Mouse (Mus musculus): ENCODE results near the gene Cnot10. TPM values are rescaled to one million over a fixed set of nuclear protein-coding genes. Genes with fewer than 3 reads are reported as not detected.

Gene Cnot10
- polyA plus RNA-seq, 1 experiment from 2014 or later: 22.5 TPM

DNA sequence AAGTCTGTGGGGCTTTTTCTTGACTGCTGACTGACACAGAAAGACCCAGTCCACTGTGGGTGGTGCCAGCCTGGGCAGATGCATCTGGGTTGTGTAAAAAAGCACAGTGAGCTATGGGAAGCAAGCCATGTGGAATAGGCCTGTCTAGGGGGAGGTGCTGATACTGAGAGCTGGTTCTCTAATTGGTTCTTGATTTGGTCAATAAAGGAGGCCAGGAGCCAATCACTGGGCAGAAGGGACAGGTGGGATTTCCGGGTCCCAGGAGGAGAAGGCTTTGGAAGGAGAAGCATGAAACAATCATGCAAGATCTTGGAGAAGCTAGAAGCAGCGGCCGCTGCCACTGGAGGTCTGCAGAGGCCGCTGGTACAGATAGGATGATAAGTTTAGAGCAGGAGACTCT, 27.4 kb downstream of the Cnot10 start:
- Histone ChIP-seq H3K27me3 (replicated peaks; ENCODE audit: control insufficient read depth, insufficient read depth, low read length) (no peaks in the 10 kb centered on the region), H3K9me3 (ENCODE audit: control insufficient read depth) (no peaks in the 10 kb centered on the region), H3K4me2 (replicated peaks; ENCODE audit: low read depth) (no peak overlapping the region), H3K9ac (ENCODE audit: low read depth, low read length) (no peak overlapping the region), H3K36me3 (ENCODE audit: control insufficient read depth, insufficient read depth) (peaks cover 79% of the 10 kb centered on the region), H3K4me1 (replicated peaks; ENCODE audit: control insufficient read depth, insufficient read depth, low read length) (no peaks in the 10 kb centered on the region), H3K27ac (ENCODE audit: low read depth, low read length) (no peak overlapping the region), H3K4me3 (ENCODE audit: low read depth, low read length) (no peak overlapping the region)
- TF ChIP-seq CTCF (IDR thresholded peaks at IDR 0.05; ENCODE audit: low read depth): no peak
- 81% methylated on average over 4 of the region's 4 CpGs for WGBS
- ATAC-seq: no peak

DNA sequence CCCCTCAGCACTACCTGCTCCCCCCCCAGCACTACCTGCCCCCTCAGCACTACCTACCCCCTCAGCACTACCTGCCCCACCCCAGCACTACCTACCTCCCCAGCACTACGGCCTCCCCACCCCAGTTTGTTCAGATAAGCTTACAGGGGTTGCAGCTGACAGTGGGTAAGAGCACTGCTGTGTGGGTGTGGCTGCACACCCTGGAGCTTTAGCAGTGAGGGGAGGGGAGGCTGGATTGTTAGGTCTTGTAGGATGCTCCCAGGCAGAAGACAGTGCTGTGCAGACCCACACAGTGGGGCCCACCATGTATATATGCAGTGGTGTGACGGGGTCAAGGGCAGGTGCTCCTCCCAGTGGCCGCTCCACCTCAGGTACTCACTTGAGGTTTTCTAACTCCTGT, 29.7 kb downstream of the Cnot10 start:
- no peak overlapping the region for H3K4me2 ChIP-seq (replicated peaks; ENCODE audit: low read depth)
- no peaks in the 10 kb centered on the region for H3K27me3 ChIP-seq (replicated peaks; ENCODE audit: control insufficient read depth, insufficient read depth, low read length)
- H3K36me3 ChIP-seq (ENCODE audit: control insufficient read depth, insufficient read depth): peaks cover 87% of the 10 kb centered on the region
- no peak overlapping the region for H3K4me3 ChIP-seq (ENCODE audit: low read depth, low read length)
- H3K27ac ChIP-seq (ENCODE audit: low read depth, low read length): no peak overlapping the region
- ATAC-seq: no peak
- WGBS: 83% methylated on average over 3 of the region's 3 CpGs
- H3K9me3 ChIP-seq (ENCODE audit: control insufficient read depth): no peaks in the 10 kb centered on the region
- no peak for TF ChIP-seq CTCF (IDR thresholded peaks at IDR 0.05; ENCODE audit: low read depth)
- H3K4me1 ChIP-seq (replicated peaks; ENCODE audit: control insufficient read depth, insufficient read depth, low read length): no peaks in the 10 kb centered on the region
- H3K9ac ChIP-seq (ENCODE audit: low read depth, low read length): no peak overlapping the region

DNA sequence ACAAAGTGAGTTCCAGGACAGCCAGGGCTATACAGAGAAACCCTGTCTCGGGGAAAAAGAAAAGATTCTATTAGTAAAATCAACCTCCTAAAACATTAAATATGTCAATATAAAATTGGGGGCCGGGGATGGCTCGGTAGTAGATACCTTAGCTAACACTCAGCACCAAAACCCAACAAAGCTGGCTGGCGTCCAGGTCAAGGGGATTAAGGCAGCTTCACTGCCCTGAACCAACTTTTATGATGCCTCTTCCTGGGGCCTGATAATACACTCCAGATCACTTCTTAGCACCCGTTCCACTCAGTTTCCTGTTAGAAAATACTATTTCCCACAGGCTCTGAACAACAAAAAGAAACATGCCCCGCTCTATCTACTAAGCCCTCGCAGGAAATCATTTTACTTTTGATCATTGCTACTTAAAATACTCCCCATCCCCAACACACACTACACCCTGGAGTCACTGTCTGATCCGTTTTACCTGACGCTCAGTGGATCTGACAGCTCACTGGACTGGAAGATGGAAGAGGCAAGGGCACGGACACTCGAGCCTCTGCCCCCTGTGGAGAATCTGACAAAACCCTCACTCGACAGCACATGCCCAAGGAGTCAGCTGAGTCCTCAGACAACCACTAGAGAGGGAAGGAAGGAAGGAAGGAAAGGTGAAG, 36.0 kb downstream of the Cnot10 start:
- no peak overlapping the region for H3K9ac ChIP-seq (ENCODE audit: low read depth, low read length)
- H3K4me2 ChIP-seq (replicated peaks; ENCODE audit: low read depth): no peak overlapping the region
- H3K27ac ChIP-seq (ENCODE audit: low read depth, low read length): no peak overlapping the region
- H3K9me3 ChIP-seq (ENCODE audit: control insufficient read depth): no peaks in the 10 kb centered on the region
- TF ChIP-seq CTCF (IDR thresholded peaks at IDR 0.05; ENCODE audit: low read depth): no peak
- WGBS: 83% methylated on average over 12 of the region's 12 CpGs
- peaks cover 60% of the 10 kb centered on the region for H3K36me3 ChIP-seq (ENCODE audit: control insufficient read depth, insufficient read depth)
- no peaks in the 10 kb centered on the region for H3K27me3 ChIP-seq (replicated peaks; ENCODE audit: control insufficient read depth, insufficient read depth, low read length)
- no peaks in the 10 kb centered on the region for H3K4me1 ChIP-seq (replicated peaks; ENCODE audit: control insufficient read depth, insufficient read depth, low read length)
- no peak overlapping the region for H3K4me3 ChIP-seq (ENCODE audit: low read depth, low read length)
- ATAC-seq: no peak

DNA sequence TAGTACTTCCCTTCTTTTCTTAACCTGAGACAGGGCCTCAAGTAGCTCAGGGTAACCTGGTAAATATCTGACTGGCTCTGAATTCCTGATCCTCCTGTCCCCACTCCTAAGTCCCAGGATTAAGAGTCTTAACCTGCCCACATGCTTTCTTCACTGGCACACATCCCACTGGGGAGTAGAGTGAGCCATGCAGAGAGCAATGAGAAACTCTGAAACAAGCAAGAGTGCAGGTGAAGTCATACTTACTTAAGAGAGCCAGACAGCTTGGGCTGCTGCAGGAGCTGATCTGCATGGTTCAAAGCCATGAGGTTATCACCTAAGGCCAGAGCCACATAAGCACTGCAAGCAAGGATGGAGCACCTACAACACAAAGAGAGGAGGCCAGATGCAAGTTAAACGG, 38.9 kb downstream of the Cnot10 start:
- no peak overlapping the region for H3K27ac ChIP-seq (ENCODE audit: low read depth, low read length)
- no peak overlapping the region for H3K9ac ChIP-seq (ENCODE audit: low read depth, low read length)
- WGBS: 71% methylated on average over 1 of the region's 1 CpGs
- ATAC-seq: no peak
- H3K27me3 ChIP-seq (replicated peaks; ENCODE audit: control insufficient read depth, insufficient read depth, low read length): no peaks in the 10 kb centered on the region
- no peak overlapping the region for H3K4me2 ChIP-seq (replicated peaks; ENCODE audit: low read depth)
- H3K9me3 ChIP-seq (ENCODE audit: control insufficient read depth): no peaks in the 10 kb centered on the region
- H3K4me3 ChIP-seq (ENCODE audit: low read depth, low read length): no peak overlapping the region
- no peak for TF ChIP-seq CTCF (IDR thresholded peaks at IDR 0.05; ENCODE audit: low read depth)
- peaks cover 57% of the 10 kb centered on the region for H3K36me3 ChIP-seq (ENCODE audit: control insufficient read depth, insufficient read depth)
- H3K4me1 ChIP-seq (replicated peaks; ENCODE audit: control insufficient read depth, insufficient read depth, low read length): no peaks in the 10 kb centered on the region

DNA sequence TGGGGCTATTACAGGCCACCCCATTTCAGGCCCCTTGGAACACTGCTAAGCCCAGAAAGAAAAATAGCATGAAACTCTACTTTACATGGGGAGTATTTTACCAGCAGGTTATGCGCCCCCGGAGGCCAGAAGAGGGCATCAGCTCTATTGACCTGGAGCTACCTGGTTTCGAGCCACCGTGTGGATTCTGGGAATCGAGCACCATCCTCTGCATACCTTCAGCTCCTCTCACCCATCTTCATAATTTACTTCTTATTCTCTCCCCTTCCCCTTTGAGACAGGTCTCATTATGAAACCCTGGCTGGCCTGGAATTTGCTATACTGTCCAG, 55.0 kb downstream of the Cnot10 start:
- 44% methylated on average over 5 of the region's 5 CpGs for WGBS
- ATAC-seq: peak; percentile 29; the same call in 1 of the 2 replicates
- H3K9ac ChIP-seq (ENCODE audit: low read depth, low read length): no peak overlapping the region
- H3K4me2 ChIP-seq (replicated peaks; ENCODE audit: low read depth): peak overlapping the region; percentile 88; the same call in 1 of the 2 replicates
- no peaks in the 10 kb centered on the region for H3K27me3 ChIP-seq (replicated peaks; ENCODE audit: control insufficient read depth, insufficient read depth, low read length)
- H3K4me3 ChIP-seq (ENCODE audit: low read depth, low read length): no peak overlapping the region
- H3K4me1 ChIP-seq (replicated peaks; ENCODE audit: control insufficient read depth, insufficient read depth, low read length): no peaks in the 10 kb centered on the region
- TF ChIP-seq CTCF (IDR thresholded peaks at IDR 0.05; ENCODE audit: low read depth): peak; percentile 62
- no peaks in the 10 kb centered on the region for H3K9me3 ChIP-seq (ENCODE audit: control insufficient read depth)
- H3K36me3 ChIP-seq (ENCODE audit: control insufficient read depth, insufficient read depth): peaks cover 12% of the 10 kb centered on the region; the same call in 1 of the 2 replicates
- H3K27ac ChIP-seq (ENCODE audit: low read depth, low read length): no peak overlapping the region

DNA sequence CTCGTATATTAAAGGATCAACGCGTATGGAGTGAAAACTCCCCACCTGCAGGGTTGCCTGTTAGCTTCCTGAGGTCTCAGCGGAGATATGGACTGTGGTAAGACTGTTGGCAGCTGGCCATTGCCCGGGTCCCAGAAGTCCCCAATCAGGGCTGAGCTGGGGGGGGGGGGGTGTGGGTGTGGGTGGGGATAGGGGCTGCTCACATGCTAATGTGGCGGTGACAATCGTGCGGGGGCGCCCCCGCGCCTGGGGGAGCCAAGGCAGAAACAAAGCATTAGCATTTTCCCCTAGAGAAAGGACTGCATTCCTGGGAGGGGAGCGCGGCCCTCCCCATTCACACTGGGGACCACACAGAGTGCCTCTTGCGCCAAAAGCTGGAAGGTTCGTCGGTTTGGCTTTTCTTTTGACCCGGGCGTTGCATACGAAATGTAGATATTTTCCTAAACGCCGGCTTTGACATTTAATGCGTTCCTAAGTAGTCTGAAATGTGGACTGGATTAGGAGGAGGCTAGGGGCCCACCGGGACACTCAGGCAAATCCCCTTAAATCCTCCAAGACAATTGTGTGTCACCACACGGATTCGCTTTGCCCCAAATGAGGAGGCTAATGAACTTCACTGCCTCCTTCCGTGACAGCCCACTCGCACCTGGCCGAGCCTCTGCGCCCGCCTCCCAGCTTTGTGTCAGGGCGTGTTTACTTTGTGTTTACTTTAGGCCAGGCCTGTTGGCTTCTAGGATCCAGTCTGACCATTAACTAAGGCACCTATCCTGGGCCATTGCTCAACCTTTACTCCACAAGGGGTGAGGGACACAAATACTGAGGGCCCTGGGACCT, 55.6 kb downstream of the Cnot10 start:
- H3K9ac ChIP-seq (ENCODE audit: low read depth, low read length): peak overlapping the region; percentile 40
- WGBS: 8% methylated on average over 31 of the region's 31 CpGs
- TF ChIP-seq CTCF (IDR thresholded peaks at IDR 0.05; ENCODE audit: low read depth): no peak
- 0 out of 2 replicates have a peak overlapping the region, but pooled peaks have one; percentile 5 for H3K27ac ChIP-seq (ENCODE audit: low read depth, low read length)
- H3K36me3 ChIP-seq (ENCODE audit: control insufficient read depth, insufficient read depth): peaks cover 12% of the 10 kb centered on the region; the same call in 1 of the 2 replicates
- no peaks in the 10 kb centered on the region for H3K27me3 ChIP-seq (replicated peaks; ENCODE audit: control insufficient read depth, insufficient read depth, low read length)
- ATAC-seq: peak; percentile 46
- H3K4me2 ChIP-seq (replicated peaks; ENCODE audit: low read depth): peak overlapping the region; percentile 88
- no peaks in the 10 kb centered on the region for H3K4me1 ChIP-seq (replicated peaks; ENCODE audit: control insufficient read depth, insufficient read depth, low read length)
- H3K9me3 ChIP-seq (ENCODE audit: control insufficient read depth): no peaks in the 10 kb centered on the region
- H3K4me3 ChIP-seq (ENCODE audit: low read depth, low read length): peak overlapping the region; percentile 45

Measured in intestine, postnatal 0 days (tissue).